Mouse (Mus musculus): ENCODE data around the gene Tmem185b. TPM values are rescaled to one million over a fixed set of nuclear protein-coding genes. Genes with fewer than 3 reads are reported as not detected.

Tmem185b gene
- polyA plus RNA-seq, 1 experiment from 2014 or later, result 27.2 TPM

DNA sequence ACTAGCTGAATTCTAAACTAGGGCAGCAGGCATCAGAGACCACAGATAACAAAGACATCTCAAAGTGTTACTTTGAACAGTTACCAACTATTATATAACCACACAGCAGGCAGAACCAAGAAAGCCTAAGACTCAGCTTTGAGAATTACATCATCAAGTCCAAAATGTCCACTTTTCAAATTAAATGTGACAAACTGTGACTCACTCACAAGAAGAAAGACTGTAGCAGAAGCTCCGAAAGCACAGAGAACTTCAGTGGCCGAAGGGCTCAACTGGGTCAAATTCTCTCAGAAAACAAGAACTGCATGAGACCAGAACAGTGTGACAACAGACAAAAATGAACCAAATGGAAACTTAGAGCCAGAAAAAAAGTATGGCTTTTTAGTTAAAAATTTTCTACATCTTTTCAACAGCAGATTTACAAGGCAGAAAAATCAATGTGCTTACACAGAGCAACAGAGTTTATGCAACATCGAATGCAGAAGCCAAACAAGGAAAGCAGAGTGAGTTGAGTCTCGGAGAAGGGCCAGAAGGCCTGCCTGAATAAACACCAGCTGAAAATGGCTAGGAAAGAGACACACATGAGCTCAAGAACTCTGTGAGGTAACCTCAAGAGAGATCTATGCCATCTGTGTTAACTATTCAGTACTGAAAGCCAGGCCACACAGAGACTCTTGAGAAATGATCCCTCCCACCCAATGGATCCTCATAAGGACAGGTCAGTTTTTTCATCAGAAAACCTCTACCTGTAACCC, 31.9 kb downstream of the Tmem185b start:
- Histone ChIP-seq H3K27me3 (no peaks in the 10 kb centered on the region), H3K4me1 (no peaks in the 10 kb centered on the region), H3K27ac (no peak overlapping the region), H3K4me3 (no peak overlapping the region), H3K9ac (no peak overlapping the region), H3K4me2 (replicated peaks) (no peak overlapping the region), H3K36me3 (no peaks in the 10 kb centered on the region), H3K9me3 (no peaks in the 10 kb centered on the region)
- no peak for ATAC-seq (ENCODE audit: insufficient number of reproducible peaks, insufficient read depth, low FRiP score, low TSS enrichment)
- WGBS, result 88% methylated on average over 4 of the region's 4 CpGs

DNA sequence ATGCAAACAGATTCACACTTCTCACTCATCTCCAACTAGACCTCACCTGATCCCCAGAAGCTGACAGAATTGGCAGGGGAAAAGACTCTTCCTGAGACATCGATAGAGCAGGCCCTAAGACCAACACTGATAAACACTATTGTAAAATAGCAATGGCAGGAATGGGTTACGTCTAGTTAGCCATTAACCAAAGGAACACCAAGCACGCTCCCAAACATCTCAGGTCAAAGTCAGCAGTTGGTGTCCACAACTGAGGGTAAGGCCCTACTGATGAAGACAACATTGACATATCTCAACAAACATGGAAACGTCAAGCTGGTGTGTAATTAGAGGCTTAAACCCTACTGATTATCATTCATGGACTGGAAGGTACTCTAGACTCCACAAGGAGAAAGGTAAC, 39.6 kb downstream of the Tmem185b start:
- no peak overlapping the region for H3K4me3 ChIP-seq
- no peak overlapping the region for H3K27ac ChIP-seq
- no peak for ATAC-seq (ENCODE audit: insufficient number of reproducible peaks, insufficient read depth, low FRiP score, low TSS enrichment)
- no peaks in the 10 kb centered on the region for H3K4me1 ChIP-seq
- H3K9me3 ChIP-seq, result no peaks in the 10 kb centered on the region
- no peaks in the 10 kb centered on the region for H3K36me3 ChIP-seq
- H3K4me2 ChIP-seq (replicated peaks), result no peak overlapping the region
- H3K27me3 ChIP-seq, result no peaks in the 10 kb centered on the region
- WGBS, result 95% methylated on average over 4 of the region's 4 CpGs
- no peak overlapping the region for H3K9ac ChIP-seq

DNA sequence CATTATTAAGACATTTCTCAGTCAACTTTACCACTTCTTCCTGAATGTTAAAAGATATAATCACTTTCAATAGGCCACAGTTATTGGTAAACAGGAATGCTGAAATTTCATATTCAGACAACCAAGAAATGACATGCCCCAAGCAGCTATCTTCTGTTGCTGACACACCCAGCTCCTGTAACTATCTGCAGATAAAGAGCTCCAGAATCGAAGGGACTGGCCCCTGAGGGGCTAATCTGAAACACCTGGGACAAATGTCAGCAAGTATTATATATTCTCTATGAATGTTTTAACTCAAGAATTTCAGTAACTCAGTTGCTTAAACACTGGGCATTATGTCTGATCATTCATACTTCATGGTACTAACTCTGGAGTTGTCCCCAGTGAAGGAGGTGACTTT, 44.2 kb downstream of the Tmem185b start:
- ATAC-seq (ENCODE audit: insufficient number of reproducible peaks, insufficient read depth, low FRiP score, low TSS enrichment), result no peak
- WGBS, result 33% methylated on average over 1 of the region's 1 CpGs
- no peak overlapping the region for H3K9ac ChIP-seq
- no peak overlapping the region for H3K27ac ChIP-seq
- no peaks in the 10 kb centered on the region for H3K27me3 ChIP-seq
- H3K4me2 ChIP-seq (replicated peaks), result no peak overlapping the region
- no peaks in the 10 kb centered on the region for H3K9me3 ChIP-seq
- H3K36me3 ChIP-seq, result peaks cover 5% of the 10 kb centered on the region; the same call in 1 of the 2 replicates
- H3K4me1 ChIP-seq, result no peaks in the 10 kb centered on the region
- H3K4me3 ChIP-seq, result no peak overlapping the region

Other genes with a start within 250 kb of the Tmem185b start
- 0.37 and 0.43 TPM in 2 replicates for gene Inhbb, start 103.9 kb upstream of the Tmem185b start, polyA plus RNA-seq (2016; fragmentation: Nextera tagmentation; extraction: Ambion mirVana)
- 128 and 131 TPM in 2 replicates for gene Ralb, start 21.4 kb upstream of the Tmem185b start, polyA plus RNA-seq (2016; fragmentation: Nextera tagmentation; extraction: Ambion mirVana)
- 17.6 and 19.7 TPM in 2 replicates for gene Epb41l5, start 122.8 kb downstream of the Tmem185b start, polyA plus RNA-seq (2016; fragmentation: Nextera tagmentation; extraction: Ambion mirVana)

All from embryonic facial prominence, embryonic 12.5 days (tissue).